Mouse (Mus musculus) bone marrow macrophage, adult 2 months (primary cell): ENCODE data around the gene Cog5. TPM values are rescaled to one million over a fixed set of nuclear protein-coding genes. Genes with fewer than 3 reads are reported as not detected.

Source experiments
- H3K27ac ChIP-seq: 2 replicates; pipeline ENCODE4 v1.5.1; 2012; ENCODE audit warnings: low read depth, low read length; ENCODE audit not compliant: insufficient read depth
- H3K4me1 ChIP-seq: 2 replicates; pipeline ENCODE4 v1.6.1; 2012; ENCODE audit warnings: low read length; ENCODE audit not compliant: control insufficient read depth, insufficient read depth
- H3K4me3 ChIP-seq: 2 replicates; pipeline ENCODE4 v1.5.1; 2012; ENCODE audit warnings: mild to moderate bottlenecking, low read length, moderate library complexity; ENCODE audit not compliant: insufficient read depth
- CTCF ChIP-seq: IDR thresholded peaks from 2 replicates; pipeline ENCODE4 v1.5.1; 2012; ENCODE audit warnings: low read depth, mild to moderate bottlenecking, low read length, moderate library complexity
- POLR2A ChIP-seq: IDR thresholded peaks from 2 replicates; pipeline ENCODE4 v1.6.1; 2012; ENCODE audit warnings: mild to moderate bottlenecking, low read depth, low read length, borderline replicate concordance
- polyA plus RNA-seq: library from polyadenylated mRNA; stranded (reverse); fragments of >200 nt; gene quantifications from 2 replicates; pipeline ENCODE4 v1.2.4, GENCODE M21; 2012; ENCODE audit not compliant: missing spikeins, insufficient read depth, insufficient read length

Cog5 gene
- polyA plus RNA-seq, 1 experiment, result 36.5 TPM

GRCm38 (mm10) chr12:31925343-31925742 lies 270.7 kb downstream of the Cog5 start:
- H3K27ac ChIP-seq, result no peak overlapping the region
- H3K4me3 ChIP-seq, result no peak overlapping the region
- peaks cover 7% of the 10 kb centered on the region for H3K4me1 ChIP-seq
- TF ChIP-seq CTCF, result no peak
- TF ChIP-seq POLR2A, result no peak

- H3K4me3 ChIP-seq, result no peak overlapping the region
- H3K4me1 ChIP-seq, result no peaks in the 10 kb centered on the region
- no peak overlapping the region for H3K27ac ChIP-seq
- peak; percentile 43; the same call in 1 of the 2 replicates for TF ChIP-seq CTCF
- no peak for TF ChIP-seq POLR2A
Observed at GRCm38 (mm10) chr12:31926661-31927061, 272.0 kb downstream of the Cog5 start.

GRCm38 (mm10) chr12:31928498-31928897 lies 273.8 kb downstream of the Cog5 start:
- no peak for TF ChIP-seq CTCF
- TF ChIP-seq POLR2A, result no peak

GRCm38 (mm10) chr12:31931818-31932217 lies 277.1 kb downstream of the Cog5 start:
- Histone ChIP-seq H3K27ac (no peak overlapping the region), H3K4me3 (no peak overlapping the region), H3K4me1 (peaks cover 4% of the 10 kb centered on the region)
- TF ChIP-seq POLR2A (no peak), CTCF (no peak)

More at GRCm38 (mm10) chr12:31928498-31928897, 273.8 kb downstream of the Cog5 start:
- Histone ChIP-seq H3K4me1 (no peaks in the 10 kb centered on the region), H3K4me3 (no peak overlapping the region), H3K27ac (no peak overlapping the region)

GRCm38 (mm10) chr12:31936657-31937300 lies 282.1 kb downstream of the Cog5 start:
- TF ChIP-seq CTCF, result no peak
- no peak for TF ChIP-seq POLR2A
- Histone ChIP-seq H3K4me1 (peaks cover 25% of the 10 kb centered on the region), H3K27ac (peak overlapping the region; percentile 66), H3K4me3 (no peak overlapping the region)

- Histone ChIP-seq H3K4me1 (peaks cover 25% of the 10 kb centered on the region), H3K4me3 (no peak overlapping the region), H3K27ac (peak overlapping the region; percentile 57)
- TF ChIP-seq CTCF, result no peak
- TF ChIP-seq POLR2A, result no peak
Observed at GRCm38 (mm10) chr12:31937613-31938012, 282.9 kb downstream of the Cog5 start.

- no peak overlapping the region for H3K4me3 ChIP-seq
- H3K27ac ChIP-seq, result peak overlapping the region; percentile 57
- TF ChIP-seq POLR2A (no peak), CTCF (no peak)
- H3K4me1 ChIP-seq, result peaks cover 28% of the 10 kb centered on the region
Observed at GRCm38 (mm10) chr12:31938391-31938997, 283.8 kb downstream of the Cog5 start.

- Histone ChIP-seq H3K4me1 (peaks cover 33% of the 10 kb centered on the region), H3K27ac (peak overlapping the region; percentile 33; the same call in 1 of the 2 replicates), H3K4me3 (no peak overlapping the region)
- TF ChIP-seq POLR2A (no peak), CTCF (no peak)
Observed at GRCm38 (mm10) chr12:31939026-31939425, 284.4 kb downstream of the Cog5 start.

- TF ChIP-seq POLR2A (no peak), CTCF (no peak)
- H3K4me1 ChIP-seq, result peaks cover 32% of the 10 kb centered on the region
- no peak overlapping the region for H3K27ac ChIP-seq
- H3K4me3 ChIP-seq, result no peak overlapping the region
Observed at GRCm38 (mm10) chr12:31943020-31943654, 288.5 kb downstream of the Cog5 start.

- no peak overlapping the region for H3K27ac ChIP-seq
- no peak overlapping the region for H3K4me3 ChIP-seq
- peaks cover 26% of the 10 kb centered on the region for H3K4me1 ChIP-seq
- no peak for TF ChIP-seq CTCF
- TF ChIP-seq POLR2A, result no peak
Observed at GRCm38 (mm10) chr12:31944405-31944804, 289.7 kb downstream of the Cog5 start.
